Mouse (Mus musculus) thymus, adult 18-20 months (tissue): Measurements from ENCODE around the gene Artn.

Source experiments
- DNase-seq, 2 experiments: peaks; one replicate each; pipeline ENCODE4 v3.0.0; 2022; ENCODE audit warnings: mixed read lengths in 2 of 2

Artn gene

GRCm38 (mm10) chr4:117929391-117929881 lies at the start of gene Artn:
Artn (minus strand) TSS chr4:117929763.
- DNase-seq = no peak

- DNase-seq = no peak
These were observed 49.6 kb upstream of the Artn start for GRCm38 (mm10) chr4:117979181-117979580.

DNA sequence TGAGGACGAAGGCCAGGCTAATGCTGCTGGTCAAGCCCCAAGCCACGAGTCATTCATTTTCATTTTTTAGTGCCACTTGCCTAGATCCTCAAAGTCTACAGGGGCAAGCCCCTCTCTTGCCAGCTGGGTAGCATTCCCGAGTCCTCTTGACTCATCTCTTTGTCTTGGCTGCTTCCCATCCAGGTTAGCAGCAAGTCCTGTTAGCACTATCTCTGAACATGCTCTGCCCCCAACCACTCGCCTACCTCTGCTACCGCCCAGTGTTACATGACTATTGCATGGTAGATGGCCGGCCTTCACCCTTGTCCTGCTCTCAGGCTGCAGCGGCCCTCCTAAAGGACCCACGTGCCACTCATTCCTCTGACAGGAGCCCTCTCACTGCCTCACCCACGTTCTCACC lies 48.7 kb upstream of the Artn start:
- no peak for DNase-seq

DNA sequence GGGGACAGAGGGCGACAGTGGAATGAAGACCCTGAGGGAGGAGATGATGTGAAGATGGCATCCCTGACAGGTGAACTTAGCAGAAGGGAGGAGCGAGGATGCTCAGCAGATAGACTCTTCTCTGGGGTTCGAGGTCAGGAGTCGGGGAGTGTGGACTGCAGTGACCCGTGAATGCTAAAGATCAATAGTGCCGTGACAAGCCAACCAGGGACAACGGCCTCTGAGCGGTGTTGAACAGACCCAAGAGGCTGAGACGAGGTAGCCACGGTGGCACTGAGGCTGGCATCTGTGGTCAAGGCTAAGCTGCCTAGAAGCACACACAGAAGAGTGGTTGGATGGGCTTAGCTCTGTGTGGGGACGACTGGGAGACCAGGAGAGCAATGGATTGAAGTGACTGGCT lies 48.3 kb upstream of the Artn start:
- no peak for DNase-seq

- no peak for DNase-seq
These were observed 47.8 kb upstream of the Artn start for GRCm38 (mm10) chr4:117977371-117977770.

- DNase-seq = no peak
These were observed 46.3 kb upstream of the Artn start for GRCm38 (mm10) chr4:117975820-117976219.

- DNase-seq = no peak
These were observed 45.2 kb upstream of the Artn start for GRCm38 (mm10) chr4:117974719-117975118.

DNA sequence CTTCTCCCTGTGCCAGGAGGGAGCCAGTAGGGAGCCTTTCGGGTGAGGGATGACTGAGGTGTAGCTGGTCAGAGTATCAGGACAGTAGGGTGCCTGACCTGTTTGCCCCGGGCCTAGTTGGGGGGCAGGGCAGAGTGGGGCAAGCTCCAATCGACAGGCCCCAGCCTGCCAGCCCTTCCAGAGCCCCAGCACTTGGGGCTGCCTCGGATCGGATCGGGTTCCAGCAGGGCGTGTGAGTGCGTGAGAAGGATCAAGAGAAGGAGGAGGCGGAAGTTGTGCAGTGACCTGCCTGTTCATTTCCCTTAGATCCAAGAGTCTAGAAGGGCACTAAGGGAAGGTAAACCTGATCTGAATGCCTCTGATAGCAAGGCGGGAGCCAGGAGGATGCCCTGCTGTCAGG lies 43.4 kb upstream of the Artn start:
- no peak for DNase-seq

GRCm38 (mm10) chr4:117964346-117965025 lies 34.9 kb upstream of the Artn start:
- DNase-seq = no peak

DNA sequence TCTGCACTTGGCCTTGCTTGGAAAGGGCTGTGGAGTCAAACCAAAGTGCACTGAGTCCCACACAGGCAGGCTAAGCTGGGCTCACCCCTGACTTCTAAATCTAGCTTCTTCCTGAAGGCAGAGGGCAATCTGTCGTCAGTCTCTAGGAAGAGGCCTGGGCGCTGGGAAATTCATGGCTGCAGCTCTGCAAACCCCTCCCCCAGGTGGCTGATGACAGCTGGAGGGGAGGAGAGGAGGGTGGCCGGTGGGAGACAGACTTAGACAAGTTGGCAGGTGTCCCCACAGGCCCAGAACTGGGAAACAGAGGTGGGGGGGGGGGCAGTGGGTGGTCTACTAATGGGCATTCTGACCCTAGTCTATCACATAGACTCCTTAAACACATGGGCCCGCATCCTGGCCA lies 27.9 kb upstream of the Artn start:
- no peak for DNase-seq

DNA sequence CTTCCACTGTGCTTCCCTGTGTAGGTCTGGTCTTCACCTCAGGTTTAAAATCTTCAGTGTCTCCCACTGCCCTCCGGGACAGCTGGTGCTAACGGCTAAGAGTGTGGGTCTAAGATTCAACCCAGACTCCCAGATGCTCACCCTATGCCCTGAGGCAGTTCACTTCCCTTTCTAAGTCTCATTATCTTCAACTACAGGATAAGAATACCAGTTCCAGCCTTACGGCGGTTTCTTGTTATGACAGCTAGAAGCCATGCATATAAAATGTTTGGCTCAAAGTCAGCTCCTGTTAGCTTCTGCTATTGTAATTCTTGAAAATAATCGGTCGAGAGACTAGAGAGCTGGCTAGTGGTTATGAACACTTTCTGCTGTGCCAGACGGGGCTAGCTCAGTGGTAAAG lies 17.9 kb upstream of the Artn start:
- DNase-seq = no peak

- DNase-seq = no peak
These were observed 17.2 kb upstream of the Artn start for GRCm38 (mm10) chr4:117946639-117947305.

GRCm38 (mm10) chr4:117943317-117943716 lies 13.8 kb upstream of the Artn start:
- DNase-seq = no peak

DNA sequence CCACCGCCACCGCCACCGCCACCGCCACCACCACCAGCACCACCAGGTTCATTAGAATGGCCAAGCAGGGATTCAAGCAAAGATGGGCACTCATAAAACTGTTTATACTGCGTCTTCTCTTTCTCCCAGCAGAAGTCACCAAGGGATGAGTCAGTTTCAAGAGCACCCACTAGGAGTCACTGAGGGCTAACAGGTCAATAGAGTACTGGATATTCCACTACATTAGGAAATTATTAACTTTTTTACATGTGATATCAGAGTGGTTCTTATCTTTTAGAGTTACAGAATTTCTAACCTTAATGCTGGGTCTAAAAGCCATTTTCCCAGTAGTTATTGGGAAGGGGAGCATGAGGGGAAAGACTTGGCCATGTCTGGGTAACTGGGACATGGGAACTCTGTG lies 7.4 kb upstream of the Artn start:
- DNase-seq = no peak

DNA sequence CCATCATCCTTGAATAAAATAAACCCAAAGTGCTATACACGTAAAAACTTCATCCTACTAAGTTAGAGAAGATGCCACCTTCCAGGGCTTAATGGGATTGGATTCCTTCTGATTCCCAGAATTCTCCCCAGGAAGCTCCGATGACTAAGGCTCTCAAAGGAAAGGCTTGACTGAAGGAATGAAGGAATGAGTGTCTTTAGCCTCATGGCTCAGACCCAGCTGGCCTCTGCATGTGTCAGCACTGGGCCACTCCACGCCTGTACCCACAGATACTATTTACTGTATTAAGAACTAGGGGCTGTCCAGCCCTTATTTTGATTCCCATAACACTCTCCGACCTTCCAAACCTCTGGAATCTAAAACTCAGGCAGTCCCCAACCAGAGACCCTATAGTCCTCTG lies 4.5 kb upstream of the Artn start:
- no peak for DNase-seq

GRCm38 (mm10) chr4:117933248-117933647 lies 3.7 kb upstream of the Artn start:
- DNase-seq = no peak

DNA sequence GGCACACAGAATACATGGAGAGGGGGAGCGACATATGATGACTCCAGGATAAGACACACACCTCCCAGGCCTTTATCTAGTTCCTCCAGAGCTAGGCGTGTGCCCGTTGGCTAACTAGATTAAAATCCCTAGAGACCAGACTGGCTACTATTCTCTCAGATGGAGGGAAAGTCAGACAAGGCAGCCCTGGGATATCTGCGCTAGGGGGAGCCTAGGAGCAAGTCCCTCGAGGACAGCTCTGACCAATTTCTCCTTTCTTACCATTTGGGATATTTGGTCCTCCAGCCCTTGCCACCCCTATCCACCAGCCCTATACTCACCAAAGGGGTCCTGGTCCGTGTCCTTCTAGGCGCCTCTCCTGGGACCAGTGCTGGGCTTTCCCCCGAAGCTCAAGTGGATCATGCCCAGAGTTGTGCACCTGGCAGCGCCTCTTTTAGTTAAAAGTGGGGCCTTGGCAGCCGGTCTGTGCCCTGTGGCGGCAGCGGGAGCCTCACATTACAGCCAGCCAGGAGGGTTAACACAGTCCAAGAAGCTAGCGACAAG lies 793 bp downstream of the Artn start:
- no peak for DNase-seq

DNA sequence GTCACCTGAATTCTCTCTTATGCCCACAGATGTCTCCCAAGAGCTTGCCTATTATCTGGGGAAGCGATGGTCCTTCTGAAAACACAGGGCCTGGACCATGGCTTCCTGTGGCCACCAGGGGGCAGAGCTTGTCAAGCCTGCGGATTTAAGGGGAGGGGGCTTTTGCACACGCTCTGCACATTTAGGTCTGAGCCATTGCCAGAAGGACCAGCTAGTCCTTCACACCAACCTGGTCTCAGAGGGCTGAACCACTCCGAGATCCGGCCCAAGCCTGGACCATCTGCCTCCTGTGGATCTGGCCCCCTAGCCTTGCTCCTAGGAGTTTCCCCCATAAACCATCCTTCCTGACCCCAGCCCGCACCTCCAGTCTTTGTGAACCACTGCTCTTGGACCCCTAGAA lies 1.3 kb downstream of the Artn start:
- no peak for DNase-seq

GRCm38 (mm10) chr4:117926545-117927482 lies 2.7 kb downstream of the Artn start:
- DNase-seq = no peak

DNA sequence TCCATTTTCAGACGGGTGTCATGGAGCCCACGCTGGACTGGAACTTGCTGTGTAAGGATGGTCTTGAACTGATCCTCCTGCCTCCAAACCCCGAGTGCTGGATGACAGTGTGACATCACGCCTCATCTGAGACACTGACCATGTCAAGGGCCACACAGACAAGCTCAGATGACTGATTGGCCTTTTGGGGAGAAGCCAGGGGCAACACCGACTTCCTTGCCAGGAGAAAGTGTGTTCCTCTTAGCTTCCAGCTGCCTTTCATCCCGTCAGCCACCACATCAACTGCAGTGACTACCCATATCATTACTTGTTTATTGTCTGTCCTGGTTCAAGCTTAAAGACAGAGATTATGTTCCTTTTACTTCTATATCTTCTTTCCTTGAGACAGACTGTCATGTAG lies 4.6 kb downstream of the Artn start:
- no peak for DNase-seq

DNA sequence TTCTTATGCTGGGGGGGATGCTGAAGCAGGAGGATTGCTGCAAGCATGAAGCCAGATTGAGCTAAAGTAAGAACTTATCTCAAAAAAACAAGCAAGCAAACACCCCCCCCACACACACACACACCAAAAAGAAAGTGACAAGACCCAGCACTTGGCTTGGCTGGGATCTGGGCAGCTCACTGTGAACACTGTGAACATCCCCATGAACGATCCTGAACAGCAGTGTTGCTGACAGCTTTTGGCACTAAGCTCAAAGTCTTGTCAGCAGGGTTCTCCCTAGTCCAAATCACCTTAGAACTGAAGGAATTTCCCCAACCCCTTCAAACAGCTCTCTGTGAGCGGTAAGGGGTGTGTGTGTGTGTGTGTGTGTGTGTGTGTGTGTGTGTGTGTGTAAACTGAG lies 6.1 kb downstream of the Artn start:
- no peak for DNase-seq

GRCm38 (mm10) chr4:117921358-117921757 lies 8.2 kb downstream of the Artn start:
- no peak for DNase-seq

DNA sequence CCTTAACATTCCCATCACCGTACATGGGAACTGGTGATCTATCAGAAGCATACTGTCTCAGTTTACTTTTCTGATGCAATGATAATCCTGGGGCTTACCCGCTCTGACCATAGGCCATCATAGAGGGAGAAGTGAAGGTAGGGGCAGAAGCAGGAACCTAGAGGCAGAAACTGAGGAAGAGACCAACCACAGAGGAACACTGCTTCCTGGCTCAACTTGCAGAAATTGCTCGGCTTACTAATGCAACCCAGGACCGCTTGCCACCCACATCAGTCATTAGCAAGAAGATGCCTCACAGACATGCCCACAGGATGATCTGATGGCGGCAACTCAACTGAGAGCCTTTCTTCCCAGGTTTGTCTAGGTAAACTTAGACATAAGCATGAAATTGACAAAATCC lies 10.8 kb downstream of the Artn start:
- DNase-seq = no peak
